Mouse (Mus musculus): ENCODE results near the gene Ksr1.

Gene Ksr1

GRCm38 (mm10) chr11:79023751-79024150, 122.5 kb downstream of the Ksr1 start:
- no peaks in the 10 kb centered on the region for H3K27me3 ChIP-seq (ENCODE audit: control insufficient read depth, insufficient read depth, low read length, poor library complexity, severe bottlenecking)
- DNase-seq (ENCODE audit: low read depth, low spot score) = no peak
- peaks cover 4% of the 10 kb centered on the region; the same call in 1 of the 2 replicates for H3K36me3 ChIP-seq (ENCODE audit: control insufficient read depth, insufficient read depth, low read length, poor library complexity, severe bottlenecking)

GRCm38 (mm10) chr11:79023342-79023741, 122.9 kb downstream of the Ksr1 start:
- no peaks in the 10 kb centered on the region for H3K27me3 ChIP-seq (ENCODE audit: control insufficient read depth, insufficient read depth, low read length, poor library complexity, severe bottlenecking)
- DNase-seq (ENCODE audit: low read depth, low spot score) = peak; percentile 79
- H3K36me3 ChIP-seq (ENCODE audit: control insufficient read depth, insufficient read depth, low read length, poor library complexity, severe bottlenecking) = peaks cover 4% of the 10 kb centered on the region; the same call in 1 of the 2 replicates

GRCm38 (mm10) chr11:79022836-79023235, 123.4 kb downstream of the Ksr1 start:
- H3K36me3 ChIP-seq (ENCODE audit: control insufficient read depth, insufficient read depth, low read length, poor library complexity, severe bottlenecking) = peaks cover 3% of the 10 kb centered on the region; the same call in 1 of the 2 replicates
- no peaks in the 10 kb centered on the region for H3K27me3 ChIP-seq (ENCODE audit: control insufficient read depth, insufficient read depth, low read length, poor library complexity, severe bottlenecking)
- DNase-seq (ENCODE audit: low read depth, low spot score) = no peak

GRCm38 (mm10) chr11:79020535-79021045, 125.6 kb downstream of the Ksr1 start:
- Histone ChIP-seq H3K27me3 (ENCODE audit: control insufficient read depth, insufficient read depth, low read length, poor library complexity, severe bottlenecking) (no peaks in the 10 kb centered on the region), H3K36me3 (ENCODE audit: control insufficient read depth, insufficient read depth, low read length, poor library complexity, severe bottlenecking) (no peaks in the 10 kb centered on the region)
- DNase-seq (ENCODE audit: low read depth, low spot score) = no peak

GRCm38 (mm10) chr11:79019839-79020534, 126.2 kb downstream of the Ksr1 start:
- DNase-seq (ENCODE audit: low read depth, low spot score) = peak; percentile 68
- Histone ChIP-seq H3K27me3 (ENCODE audit: control insufficient read depth, insufficient read depth, low read length, poor library complexity, severe bottlenecking) (no peaks in the 10 kb centered on the region), H3K36me3 (ENCODE audit: control insufficient read depth, insufficient read depth, low read length, poor library complexity, severe bottlenecking) (no peaks in the 10 kb centered on the region)

GRCm38 (mm10) chr11:79018954-79019704, 127.1 kb downstream of the Ksr1 start:
- Histone ChIP-seq H3K27me3 (ENCODE audit: control insufficient read depth, insufficient read depth, low read length, poor library complexity, severe bottlenecking) (no peaks in the 10 kb centered on the region), H3K36me3 (ENCODE audit: control insufficient read depth, insufficient read depth, low read length, poor library complexity, severe bottlenecking) (no peaks in the 10 kb centered on the region)
- peak; percentile 86 for DNase-seq (ENCODE audit: low read depth, low spot score)

GRCm38 (mm10) chr11:79017161-79017606, 129.0 kb downstream of the Ksr1 start:
- Histone ChIP-seq H3K27me3 (ENCODE audit: control insufficient read depth, insufficient read depth, low read length, poor library complexity, severe bottlenecking) (no peaks in the 10 kb centered on the region), H3K36me3 (ENCODE audit: control insufficient read depth, insufficient read depth, low read length, poor library complexity, severe bottlenecking) (no peaks in the 10 kb centered on the region)
- peak; percentile 69 for DNase-seq (ENCODE audit: low read depth, low spot score)

GRCm38 (mm10) chr11:79016236-79016635, 130.0 kb downstream of the Ksr1 start:
- no peak for DNase-seq (ENCODE audit: low read depth, low spot score)
- H3K36me3 ChIP-seq (ENCODE audit: control insufficient read depth, insufficient read depth, low read length, poor library complexity, severe bottlenecking) = no peaks in the 10 kb centered on the region
- no peaks in the 10 kb centered on the region for H3K27me3 ChIP-seq (ENCODE audit: control insufficient read depth, insufficient read depth, low read length, poor library complexity, severe bottlenecking)

GRCm38 (mm10) chr11:79015660-79016215, 130.5 kb downstream of the Ksr1 start:
- no peaks in the 10 kb centered on the region for H3K27me3 ChIP-seq (ENCODE audit: control insufficient read depth, insufficient read depth, low read length, poor library complexity, severe bottlenecking)
- no peaks in the 10 kb centered on the region for H3K36me3 ChIP-seq (ENCODE audit: control insufficient read depth, insufficient read depth, low read length, poor library complexity, severe bottlenecking)
- DNase-seq (ENCODE audit: low read depth, low spot score) = no peak

- Histone ChIP-seq H3K36me3 (ENCODE audit: control insufficient read depth, insufficient read depth, low read length, poor library complexity, severe bottlenecking) (no peaks in the 10 kb centered on the region), H3K27me3 (ENCODE audit: control insufficient read depth, insufficient read depth, low read length, poor library complexity, severe bottlenecking) (no peaks in the 10 kb centered on the region)
- DNase-seq (ENCODE audit: low read depth, low spot score) = no peak
Observed at GRCm38 (mm10) chr11:79014602-79015325, 131.4 kb downstream of the Ksr1 start.

- Histone ChIP-seq H3K36me3 (ENCODE audit: control insufficient read depth, insufficient read depth, low read length, poor library complexity, severe bottlenecking) (no peaks in the 10 kb centered on the region), H3K27me3 (ENCODE audit: control insufficient read depth, insufficient read depth, low read length, poor library complexity, severe bottlenecking) (no peaks in the 10 kb centered on the region)
- no peak for DNase-seq (ENCODE audit: low read depth, low spot score)
Observed at GRCm38 (mm10) chr11:79013806-79014205, 132.4 kb downstream of the Ksr1 start.

- Histone ChIP-seq H3K36me3 (ENCODE audit: control insufficient read depth, insufficient read depth, low read length, poor library complexity, severe bottlenecking) (no peaks in the 10 kb centered on the region), H3K27me3 (ENCODE audit: control insufficient read depth, insufficient read depth, low read length, poor library complexity, severe bottlenecking) (no peaks in the 10 kb centered on the region)
- no peak for DNase-seq (ENCODE audit: low read depth, low spot score)
Observed at GRCm38 (mm10) chr11:79013056-79013455, 133.2 kb downstream of the Ksr1 start.

GRCm38 (mm10) chr11:79012529-79012928, 133.7 kb downstream of the Ksr1 start:
- Histone ChIP-seq H3K27me3 (ENCODE audit: control insufficient read depth, insufficient read depth, low read length, poor library complexity, severe bottlenecking) (no peaks in the 10 kb centered on the region), H3K36me3 (ENCODE audit: control insufficient read depth, insufficient read depth, low read length, poor library complexity, severe bottlenecking) (no peaks in the 10 kb centered on the region)
- no peak for DNase-seq (ENCODE audit: low read depth, low spot score)

- H3K27me3 ChIP-seq (ENCODE audit: control insufficient read depth, insufficient read depth, low read length, poor library complexity, severe bottlenecking) = no peaks in the 10 kb centered on the region
- no peak for DNase-seq (ENCODE audit: low read depth, low spot score)
- no peaks in the 10 kb centered on the region for H3K36me3 ChIP-seq (ENCODE audit: control insufficient read depth, insufficient read depth, low read length, poor library complexity, severe bottlenecking)
Observed at GRCm38 (mm10) chr11:79008891-79009290, 137.3 kb downstream of the Ksr1 start.
